Mouse (Mus musculus): Measurements from ENCODE around the gene Tlk2.
"Not testable (repeated sequence)": the region's sequence is repeated elsewhere in the genome, so short reads cannot be mapped to it uniquely, and the experiment has no call there.

Tlk2 gene

GRCm38 (mm10) chr11:105178516-105178915, at the start of gene Tlk2:
TSS of gene Tlk2 (plus strand) at chr11:105178807.
- peak; percentile 32 for DNase-seq (ENCODE audit: low spot score)

GRCm38 (mm10) chr11:105135692-105136091, 42.9 kb upstream of the Tlk2 start:
- DNase-seq (ENCODE audit: low spot score): no peak

- DNase-seq (ENCODE audit: low spot score): not testable (repeated sequence)
These were observed 41.4 kb upstream of the Tlk2 start for GRCm38 (mm10) chr11:105137255-105137654.

GRCm38 (mm10) chr11:105140512-105140911, 38.1 kb upstream of the Tlk2 start:
- DNase-seq (ENCODE audit: low spot score): not testable (repeated sequence)

GRCm38 (mm10) chr11:105141115-105141514, 37.5 kb upstream of the Tlk2 start:
- no peak for DNase-seq (ENCODE audit: low spot score)

GRCm38 (mm10) chr11:105143564-105143963, 35.0 kb upstream of the Tlk2 start:
- no peak for DNase-seq (ENCODE audit: low spot score)

GRCm38 (mm10) chr11:105144084-105144483, 34.5 kb upstream of the Tlk2 start:
- DNase-seq (ENCODE audit: low spot score): no peak

GRCm38 (mm10) chr11:105144508-105145210, 33.9 kb upstream of the Tlk2 start:
- DNase-seq (ENCODE audit: low spot score): peak; percentile 46

GRCm38 (mm10) chr11:105145211-105145610, 33.4 kb upstream of the Tlk2 start:
- no peak for DNase-seq (ENCODE audit: low spot score)

- no peak for DNase-seq (ENCODE audit: low spot score)
These were observed 32.0 kb upstream of the Tlk2 start, which contains the start of gene Gm10842 for GRCm38 (mm10) chr11:105146593-105146992. TSS of gene Gm10842 (plus strand) at chr11:105146893.

GRCm38 (mm10) chr11:105149353-105149752, 29.3 kb upstream of the Tlk2 start:
- no peak for DNase-seq (ENCODE audit: low spot score)

- no peak for DNase-seq (ENCODE audit: low spot score)
These were observed 28.8 kb upstream of the Tlk2 start for GRCm38 (mm10) chr11:105149766-105150165.

GRCm38 (mm10) chr11:105150691-105151090, 27.9 kb upstream of the Tlk2 start:
- DNase-seq (ENCODE audit: low spot score): no peak

- no peak for DNase-seq (ENCODE audit: low spot score)
These were observed 27.2 kb upstream of the Tlk2 start for GRCm38 (mm10) chr11:105151226-105152016.

- DNase-seq (ENCODE audit: low spot score): no peak
These were observed 26.6 kb upstream of the Tlk2 start for GRCm38 (mm10) chr11:105152017-105152300.

GRCm38 (mm10) chr11:105152357-105152899, 26.2 kb upstream of the Tlk2 start:
- no peak for DNase-seq (ENCODE audit: low spot score)

- DNase-seq (ENCODE audit: low spot score): peak; percentile 20
These were observed 25.4 kb upstream of the Tlk2 start for GRCm38 (mm10) chr11:105153068-105153833.

- no peak for DNase-seq (ENCODE audit: low spot score)
These were observed 22.7 kb upstream of the Tlk2 start for GRCm38 (mm10) chr11:105155915-105156314.

GRCm38 (mm10) chr11:105156748-105157267, 21.8 kb upstream of the Tlk2 start:
- no peak for DNase-seq (ENCODE audit: low spot score)

- no peak for DNase-seq (ENCODE audit: low spot score)
These were observed 20.6 kb upstream of the Tlk2 start for GRCm38 (mm10) chr11:105158047-105158446.

- no peak for DNase-seq (ENCODE audit: low spot score)
These were observed 18.8 kb upstream of the Tlk2 start for GRCm38 (mm10) chr11:105159673-105160360.

- DNase-seq (ENCODE audit: low spot score): no peak
These were observed 17.2 kb upstream of the Tlk2 start for GRCm38 (mm10) chr11:105161411-105161810.
